Mouse (Mus musculus): ENCODE data around the gene Fut8. TPM values are rescaled to one million over a fixed set of nuclear protein-coding genes. Genes with fewer than 3 reads are reported as not detected.

Fut8 gene
- total RNA-seq, 2 experiments from 2014 or later = 12.2 to 14.5 TPM

- DNase-seq = no peak
Observed at GRCm38 (mm10) chr12:77305502-77305901, 67.6 kb downstream of the Fut8 start.

DNA sequence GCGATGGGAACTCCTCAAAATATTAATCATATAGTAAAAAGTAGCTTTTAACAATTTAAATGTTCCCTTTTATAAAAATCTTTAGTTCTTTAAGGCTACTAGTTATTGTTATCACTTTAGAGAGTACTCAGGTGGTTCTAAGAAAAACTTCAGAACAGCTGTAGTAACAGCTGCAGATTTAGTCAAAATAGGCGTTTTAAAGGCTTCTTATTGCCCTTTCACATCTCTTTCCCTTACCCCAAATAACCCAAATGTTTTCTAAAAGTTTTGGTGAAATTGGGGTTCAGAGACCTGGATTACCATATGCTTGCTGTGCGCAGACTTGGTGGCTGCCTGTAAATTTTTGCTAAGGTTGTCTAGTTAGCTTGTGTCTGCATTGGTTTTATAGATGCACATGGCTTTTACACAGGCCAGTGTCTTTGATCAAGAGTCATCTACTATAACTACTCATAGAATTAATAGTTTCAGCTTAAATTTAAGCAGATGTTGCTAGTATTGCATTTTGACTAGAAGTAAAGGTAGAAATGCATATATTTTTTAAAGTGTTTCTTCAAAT lies 68.9 kb downstream of the Fut8 start:
- DNase-seq = no peak

DNA sequence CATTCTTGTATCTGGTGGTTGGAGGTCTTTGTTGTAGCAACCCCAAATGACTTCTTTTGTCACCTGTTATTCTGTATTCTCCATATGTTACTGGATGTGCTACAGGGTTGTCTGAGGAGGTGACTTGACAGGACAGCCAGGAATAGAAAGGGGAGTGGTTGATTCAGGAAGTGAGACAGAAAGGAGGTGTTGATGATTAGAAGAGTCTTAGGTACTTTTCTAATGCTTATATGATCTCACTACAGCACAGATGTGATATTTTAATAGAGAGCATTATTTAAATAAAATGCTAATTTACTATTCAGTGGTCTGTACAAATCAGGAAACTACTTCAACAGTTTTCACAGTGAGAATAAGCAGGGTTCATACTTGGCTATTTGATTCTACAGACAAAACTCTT lies 71.6 kb downstream of the Fut8 start:
- no peak for DNase-seq

DNA sequence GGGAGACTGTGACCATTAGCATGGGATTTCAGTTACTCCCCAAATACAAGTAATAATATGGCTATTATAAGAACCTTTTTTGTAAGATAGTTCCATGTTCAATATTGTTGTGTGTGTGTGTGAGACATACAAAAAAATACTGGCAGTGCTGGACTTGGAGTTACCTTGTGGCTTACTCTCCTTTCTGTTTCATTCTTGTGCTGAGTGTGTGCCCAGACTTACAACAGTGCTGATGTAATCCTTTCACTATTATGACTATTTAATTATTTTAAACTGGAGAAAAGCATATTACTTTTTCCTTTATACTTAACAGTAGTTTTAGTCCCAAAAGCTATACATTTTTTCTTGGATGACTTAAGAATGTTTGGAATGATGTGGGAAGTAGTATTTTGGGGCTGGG lies 75.6 kb downstream of the Fut8 start:
- no peak for DNase-seq

DNA sequence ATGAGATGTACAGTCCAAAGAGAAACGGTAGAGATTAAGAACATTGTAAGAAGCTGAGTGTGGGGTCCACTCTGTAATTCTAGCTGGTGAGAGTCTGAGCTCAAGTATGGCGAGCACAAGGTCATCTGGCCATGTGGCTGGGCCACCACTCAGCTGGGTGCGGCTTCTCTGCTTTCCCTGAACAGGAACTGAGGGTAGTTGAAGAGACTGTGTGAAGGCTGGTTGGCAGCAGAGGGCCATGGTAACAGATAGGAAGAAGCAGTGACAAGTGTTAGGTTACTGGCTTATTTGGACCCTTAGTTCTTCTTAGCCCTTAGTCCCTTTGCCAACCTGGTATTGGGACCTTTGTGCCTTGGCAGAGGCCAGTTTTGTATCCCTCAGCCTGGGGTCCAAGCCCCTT lies 86.2 kb downstream of the Fut8 start:
- no peak for DNase-seq

- DNase-seq = no peak
Observed at GRCm38 (mm10) chr12:77346521-77346920, 108.6 kb downstream of the Fut8 start.

- DNase-seq = no peak
Observed at GRCm38 (mm10) chr12:77349543-77349942, 111.6 kb downstream of the Fut8 start.

DNA sequence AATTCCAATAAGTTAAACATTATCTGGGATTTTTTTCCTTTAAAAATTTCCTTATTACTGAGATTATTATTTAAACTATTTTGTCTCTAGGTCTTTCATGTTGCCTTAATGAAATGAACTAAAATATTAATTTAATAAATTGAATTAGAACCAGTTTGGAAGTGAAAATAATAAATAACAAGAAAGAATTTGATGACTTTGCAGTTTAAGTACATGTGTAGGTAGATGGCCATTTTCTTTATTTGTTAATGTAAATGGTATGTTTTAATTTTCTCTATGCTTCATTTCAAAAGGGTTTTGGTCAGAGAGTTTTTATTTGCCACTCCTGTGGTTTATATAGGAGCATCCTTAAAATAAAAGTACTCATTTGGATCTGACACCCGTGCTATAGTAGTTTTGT lies 177.8 kb downstream of the Fut8 start:
- no peak for DNase-seq

DNA sequence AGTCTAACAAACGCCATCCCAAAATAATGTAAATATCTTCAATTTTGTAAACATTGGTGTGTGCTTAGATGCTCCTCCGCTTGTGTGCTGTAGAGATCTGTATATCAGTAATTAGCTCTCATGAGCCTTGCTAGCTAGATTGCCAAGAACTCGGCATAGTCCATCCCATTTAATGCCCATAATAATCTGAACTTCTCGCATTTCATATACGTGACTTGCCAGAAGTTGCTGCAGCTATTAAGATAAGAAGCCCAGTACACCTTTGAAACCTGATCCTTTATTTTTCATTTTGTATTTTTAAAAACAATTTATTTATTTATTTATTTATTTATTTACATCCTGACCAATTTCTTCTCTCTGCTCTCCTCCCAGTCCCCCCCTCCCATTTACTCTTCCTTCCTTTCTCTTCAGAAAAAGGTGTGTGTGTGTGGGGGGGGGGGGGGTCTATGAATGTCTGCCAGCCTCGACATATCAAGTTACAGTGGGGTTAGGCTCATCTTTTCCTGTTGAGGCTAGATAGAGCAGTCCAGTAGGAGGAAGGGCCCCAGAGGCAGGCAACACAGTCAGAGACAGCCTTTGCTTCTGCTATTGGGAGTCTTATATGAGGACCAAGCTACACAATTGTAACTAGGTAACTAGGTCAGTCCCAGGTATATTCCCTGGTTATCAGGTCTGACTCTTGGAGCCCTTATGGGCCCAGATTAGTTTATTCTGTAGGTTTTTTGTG lies 183.9 kb downstream of the Fut8 start:
- DNase-seq = no peak

GRCm38 (mm10) chr12:77426093-77426492 lies 188.2 kb downstream of the Fut8 start:
- DNase-seq = no peak

DNA sequence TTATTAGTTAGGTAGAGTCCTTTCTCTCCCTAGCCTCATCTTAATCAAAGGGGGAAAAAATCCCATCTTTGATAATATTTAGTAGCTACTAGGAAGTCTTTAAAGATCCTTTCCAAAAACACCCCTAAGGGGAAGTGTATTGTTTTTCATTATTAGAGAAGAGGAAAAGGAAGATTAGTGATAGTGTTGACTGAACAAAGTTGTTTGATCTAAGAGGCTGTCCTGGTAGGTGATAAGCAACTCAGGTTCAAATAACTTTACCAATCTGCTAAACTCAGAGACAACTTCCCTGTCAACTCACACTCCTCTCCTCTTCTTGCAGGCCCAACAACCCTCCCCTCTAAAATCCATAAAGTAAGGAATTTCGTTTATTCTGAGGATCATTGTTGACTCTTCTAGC lies 190.2 kb downstream of the Fut8 start:
- no peak for DNase-seq

DNA sequence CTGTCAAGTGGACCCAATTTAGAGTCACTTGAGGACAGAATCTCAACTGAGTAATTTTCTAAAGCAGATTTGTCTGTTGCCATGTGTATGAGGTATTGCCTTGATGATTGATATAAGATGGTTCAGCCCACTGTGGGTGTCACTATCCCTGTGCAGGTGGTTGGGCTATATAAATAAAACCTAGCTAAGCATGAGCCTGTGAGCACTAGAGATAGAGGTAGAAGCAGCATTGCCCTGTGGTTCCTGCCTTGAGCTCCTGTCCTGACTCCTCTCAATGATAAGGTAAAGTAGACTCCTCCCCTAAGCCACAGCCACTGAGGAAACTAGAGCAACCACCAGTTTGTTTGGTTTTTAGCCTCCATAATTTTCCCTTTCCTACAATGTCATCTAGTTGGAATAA lies 191.5 kb downstream of the Fut8 start:
- DNase-seq = no peak

DNA sequence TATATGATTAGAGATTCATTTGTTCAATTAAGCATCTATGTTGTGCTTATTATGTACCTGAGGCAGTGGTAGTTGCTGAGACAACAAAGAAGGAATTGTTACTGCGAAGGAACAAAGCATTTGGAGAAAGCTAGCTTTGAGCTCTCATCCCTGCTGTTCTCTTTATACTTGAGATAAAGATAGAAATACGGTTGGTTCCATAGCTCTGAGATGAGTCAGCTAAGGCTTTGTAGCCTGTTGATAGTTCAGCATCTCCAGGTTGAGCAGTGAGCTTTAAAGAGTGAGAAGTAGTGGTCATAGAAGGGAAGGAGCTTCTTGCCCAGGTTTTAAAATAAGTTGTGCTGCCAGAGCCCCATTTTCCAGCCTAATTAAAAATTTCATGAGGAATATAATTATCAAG lies 198.8 kb downstream of the Fut8 start:
- no peak for DNase-seq

- no peak for DNase-seq
Observed at GRCm38 (mm10) chr12:77450816-77451215, 212.9 kb downstream of the Fut8 start.

GRCm38 (mm10) chr12:77466178-77466577 lies 228.3 kb downstream of the Fut8 start:
- no peak for DNase-seq

DNA sequence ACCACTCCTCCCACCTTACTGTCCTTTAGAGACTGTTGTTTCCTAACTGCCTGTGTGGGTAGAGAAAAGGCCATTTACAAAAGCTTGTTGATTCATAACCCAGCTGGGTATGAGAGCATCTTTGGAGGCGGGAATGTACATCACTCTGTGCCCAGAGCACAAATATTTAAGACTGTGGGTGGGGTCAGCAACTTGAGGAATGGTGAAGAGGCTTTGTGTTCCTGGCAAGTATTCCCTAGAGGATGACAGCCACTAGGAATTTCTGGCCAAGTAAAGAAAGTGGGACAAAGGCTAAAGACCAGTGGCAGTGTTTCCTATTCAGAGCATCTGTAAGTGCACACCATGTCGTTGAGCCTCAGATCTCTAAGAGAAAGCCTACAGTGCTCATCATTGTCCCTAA lies 242.0 kb downstream of the Fut8 start:
- DNase-seq = no peak

- no peak for DNase-seq
Observed at GRCm38 (mm10) chr12:77481153-77481552, 243.2 kb downstream of the Fut8 start.

- no peak for DNase-seq
Observed at GRCm38 (mm10) chr12:77481799-77482198, 243.9 kb downstream of the Fut8 start.

DNA sequence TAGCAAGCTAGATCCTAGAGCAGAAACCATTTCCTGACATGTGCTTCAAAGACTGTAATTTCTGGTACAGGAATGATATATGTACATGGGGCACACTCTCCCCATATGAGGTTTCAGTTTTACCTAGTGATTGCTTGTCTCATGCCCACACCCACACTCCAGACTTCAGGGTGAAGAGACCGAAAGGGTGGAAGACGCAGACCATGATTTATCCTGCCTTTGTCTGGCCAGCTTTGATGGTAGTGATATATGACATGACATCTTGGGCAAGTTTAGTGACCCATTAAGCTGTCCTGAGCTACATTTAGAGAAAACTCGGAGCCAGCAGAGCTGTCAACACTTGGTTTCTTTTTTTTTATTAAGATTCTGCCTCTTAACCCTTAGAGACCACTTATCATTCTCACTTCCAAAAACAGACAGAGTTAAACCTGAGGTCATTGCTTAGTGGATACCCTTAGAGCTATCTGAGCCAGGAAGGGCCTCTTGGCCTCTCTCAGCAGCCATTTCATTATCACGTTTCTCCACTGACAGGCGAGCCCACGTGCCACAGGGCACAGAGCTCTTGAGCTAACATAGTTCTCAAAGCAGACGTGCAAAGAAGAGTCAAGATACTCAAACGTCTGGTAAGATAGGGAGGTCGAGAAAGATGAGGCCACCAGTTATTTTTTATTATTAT lies 245.4 kb downstream of the Fut8 start:
- no peak for DNase-seq

- DNase-seq = no peak
Observed at GRCm38 (mm10) chr12:77484761-77485160, 246.8 kb downstream of the Fut8 start.

DNA sequence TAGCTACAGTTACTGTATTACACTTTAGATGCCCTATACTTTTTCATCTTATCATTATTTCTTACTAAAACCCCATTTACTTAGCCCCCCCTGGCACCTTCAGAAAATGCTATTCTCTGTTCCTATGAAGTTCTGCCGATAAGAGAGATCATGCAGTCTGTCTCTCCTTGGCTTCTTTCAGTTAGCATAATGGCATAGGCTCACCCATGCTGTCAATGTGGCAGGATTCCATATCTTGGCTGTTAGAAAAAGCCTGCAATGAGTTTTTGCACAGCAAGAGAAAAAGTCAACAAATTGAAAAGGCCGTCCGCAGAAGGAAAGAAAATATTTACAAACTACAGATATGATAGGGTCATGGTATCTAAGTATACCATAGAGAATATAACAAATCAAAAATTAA lies 253.6 kb downstream of the Fut8 start:
- DNase-seq = no peak

GRCm38 (mm10) chr12:77495781-77496180 lies 257.9 kb downstream of the Fut8 start:
- no peak for DNase-seq

DNA sequence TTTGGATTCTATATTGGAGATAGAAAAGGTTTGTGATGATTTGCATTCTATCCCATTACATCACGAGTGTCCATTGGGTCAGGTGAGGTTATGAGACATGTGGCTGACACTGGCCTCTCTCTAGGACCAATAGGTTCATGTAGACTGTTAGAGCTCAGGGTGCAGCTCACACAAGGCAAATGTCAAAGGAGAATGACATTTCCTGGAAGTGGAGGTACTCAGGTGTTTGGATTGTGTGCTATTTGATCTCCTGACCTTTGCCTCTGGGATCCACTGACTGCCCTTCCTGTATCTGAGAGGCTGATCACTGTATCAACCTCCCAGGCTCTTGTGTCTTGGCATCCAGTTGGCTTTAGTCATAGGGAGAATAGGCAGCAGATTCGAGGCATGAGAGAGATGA lies 260.2 kb downstream of the Fut8 start:
- no peak for DNase-seq
